Mouse (Mus musculus) naive thymus-derived CD4-positive, alpha-beta T cell, adult 2 months (primary cell): ENCODE data around the gene Gm6592.
A peak's percentile ranks its signal among the peaks of the same experiment; 100 is the strongest.
"Not testable (repeated sequence)": the region's sequence is repeated elsewhere in the genome, so short reads cannot be mapped to it uniquely, and the experiment has no call there.

Experiments
- DNase-seq: peaks from one replicate; pipeline ENCODE4 v3.0.0-alpha.2; 2011; ENCODE audit warnings: low read depth

Gm6592 gene

GRCm38 (mm10) chrX:8843694-8844093 is at the start of gene Gm6592:
Gene Gm6592 (plus strand): TSS chrX:8843994.
- no peak for DNase-seq

GRCm38 (mm10) chrX:8803391-8803790 is 40.4 kb upstream of the Gm6592 start, which contains the start of gene Ssxb5:
Gene Ssxb5 (plus strand): TSS chrX:8803691.
- not testable (repeated sequence) for DNase-seq

- peak; percentile 0 for DNase-seq
Observed at GRCm38 (mm10) chrX:8832043-8832442, 11.8 kb upstream of the Gm6592 start.

- no peak for DNase-seq
Observed at GRCm38 (mm10) chrX:8852486-8852885, 8.7 kb downstream of the Gm6592 start.

GRCm38 (mm10) chrX:8864331-8864730 is 20.5 kb downstream of the Gm6592 start:
- peak; percentile 65 for DNase-seq

- not testable (repeated sequence) for DNase-seq
Observed at GRCm38 (mm10) chrX:8873953-8874352, 30.2 kb downstream of the Gm6592 start, which contains the start of gene Gm5751. Gene Gm5751 (plus strand): TSS chrX:8874253.

- no peak for DNase-seq
Observed at GRCm38 (mm10) chrX:8884336-8884735, 40.5 kb downstream of the Gm6592 start.

- DNase-seq: peak; percentile 5
Observed at GRCm38 (mm10) chrX:8891975-8892342, 48.2 kb downstream of the Gm6592 start.

- peak; percentile 69 for DNase-seq
Observed at GRCm38 (mm10) chrX:8892343-8893155, 48.8 kb downstream of the Gm6592 start, which contains the start of gene B630019K06Rik. Gene B630019K06Rik (plus strand): TSS chrX:8892382.

GRCm38 (mm10) chrX:8893182-8893651 is 49.4 kb downstream of the Gm6592 start:
- DNase-seq: no peak
